Mouse (Mus musculus): ENCODE measurements around the gene Izumo4. TPM values are rescaled to one million over a fixed set of nuclear protein-coding genes. Genes with fewer than 3 reads are reported as not detected.

The Izumo4 gene
- polyA plus RNA-seq, 1 experiment from 2014 or later = 20.1 TPM

GRCm38 (mm10) chr10:80669018-80669417, 33.0 kb upstream of the Izumo4 start:
- DNase-seq (ENCODE audit: low spot score) = no peak

- no peak for DNase-seq (ENCODE audit: low spot score)
These were observed 32.1 kb upstream of the Izumo4 start for GRCm38 (mm10) chr10:80669737-80670485.

- no peak for DNase-seq (ENCODE audit: low spot score)
These were observed 31.5 kb upstream of the Izumo4 start for GRCm38 (mm10) chr10:80670531-80670930.

- DNase-seq (ENCODE audit: low spot score) = no peak
These were observed 30.7 kb upstream of the Izumo4 start for GRCm38 (mm10) chr10:80671251-80671650.

- no peak for DNase-seq (ENCODE audit: low spot score)
These were observed 29.9 kb upstream of the Izumo4 start for GRCm38 (mm10) chr10:80671936-80672690.

GRCm38 (mm10) chr10:80673690-80674089, 28.3 kb upstream of the Izumo4 start:
- DNase-seq (ENCODE audit: low spot score) = peak; percentile 8

- DNase-seq (ENCODE audit: low spot score) = peak; percentile 1
These were observed 27.7 kb upstream of the Izumo4 start for GRCm38 (mm10) chr10:80674161-80674711.

GRCm38 (mm10) chr10:80674851-80675404, 27.1 kb upstream of the Izumo4 start:
- DNase-seq (ENCODE audit: low spot score) = peak; percentile 16

- no peak for DNase-seq (ENCODE audit: low spot score)
These were observed 26.4 kb upstream of the Izumo4 start for GRCm38 (mm10) chr10:80675405-80676197.

GRCm38 (mm10) chr10:80676198-80676928, 25.6 kb upstream of the Izumo4 start:
- peak; percentile 100 for DNase-seq (ENCODE audit: low spot score)

GRCm38 (mm10) chr10:80677128-80677875, 24.7 kb upstream of the Izumo4 start:
- DNase-seq (ENCODE audit: low spot score) = no peak

GRCm38 (mm10) chr10:80677942-80678436, 24.0 kb upstream of the Izumo4 start, which contains the start of gene Mknk2:
TSS of gene Mknk2 (minus strand) at chr10:80678112.
- DNase-seq (ENCODE audit: low spot score) = peak; percentile 92

- DNase-seq (ENCODE audit: low spot score) = peak; percentile 75
These were observed 23.2 kb upstream of the Izumo4 start for GRCm38 (mm10) chr10:80678601-80679377.

- peak; percentile 1 for DNase-seq (ENCODE audit: low spot score)
These were observed 22.3 kb upstream of the Izumo4 start for GRCm38 (mm10) chr10:80679556-80680259.

GRCm38 (mm10) chr10:80680260-80680696, 21.7 kb upstream of the Izumo4 start:
- peak; percentile 1 for DNase-seq (ENCODE audit: low spot score)

GRCm38 (mm10) chr10:80682003-80682402, 20.0 kb upstream of the Izumo4 start:
- peak; percentile 72 for DNase-seq (ENCODE audit: low spot score)

- no peak for DNase-seq (ENCODE audit: low spot score)
These were observed 18.3 kb upstream of the Izumo4 start for GRCm38 (mm10) chr10:80683647-80684046.

GRCm38 (mm10) chr10:80684214-80684613, 17.8 kb upstream of the Izumo4 start:
- peak; percentile 85 for DNase-seq (ENCODE audit: low spot score)

Data from thymus, postnatal 0 days (tissue).